Mouse (Mus musculus): ENCODE results near the gene Tlr9. TPM values are rescaled to one million over a fixed set of nuclear protein-coding genes. Genes with fewer than 3 reads are reported as not detected.

Gene Tlr9
- polyA plus RNA-seq, 1 experiment: 4.2 TPM

DNA sequence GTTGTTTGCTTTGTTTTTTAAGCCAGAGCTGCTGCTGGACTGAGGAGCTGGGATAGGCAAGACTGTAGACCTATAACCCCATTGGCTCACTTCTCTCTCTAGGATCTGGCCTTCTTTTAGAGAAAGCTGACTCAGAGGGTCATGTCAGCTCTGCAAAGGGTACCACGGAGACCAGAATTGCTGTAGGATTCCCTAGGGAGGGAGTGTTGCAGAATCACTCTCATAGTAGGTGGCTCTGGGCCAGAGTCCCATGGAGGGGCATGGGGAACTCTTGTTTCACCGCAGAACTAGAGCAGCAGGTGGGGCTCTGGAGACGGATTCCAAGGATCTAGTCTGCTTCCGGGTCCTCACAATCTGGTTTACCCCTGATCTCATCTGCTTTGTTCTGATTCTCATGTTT lies 51.4 kb downstream of the Tlr9 start:
- peak; percentile 63 for DNase-seq
- TF ChIP-seq POLR2A (IDR thresholded peaks at IDR 0.05; ENCODE audit: low read depth, low read length): no peak
- no peak for TF ChIP-seq CTCF (conservative IDR thresholded peaks at IDR 0.05; ENCODE audit: insufficient read depth, insufficient read length, low read depth, low read length)
- Histone ChIP-seq H3K4me1 (ENCODE audit: control insufficient read depth, insufficient read depth, low read length) (peaks cover 19% of the 10 kb centered on the region; the same call in 1 of the 2 replicates), H3K27me3 (replicated peaks; ENCODE audit: control insufficient read depth, insufficient read depth, low read length) (no peaks in the 10 kb centered on the region), H3K36me3 (ENCODE audit: control insufficient read depth, insufficient read depth, low read length) (no peaks in the 10 kb centered on the region), H3K4me3 (ENCODE audit: insufficient read depth, low read depth, low read length) (no peak overlapping the region), H3K27ac (ENCODE audit: insufficient read depth, low read depth, low read length) (no peak overlapping the region; the same call in 1 of the 2 replicates)
- WGBS: 56% methylated on average over 4 of the region's 4 CpGs

DNA sequence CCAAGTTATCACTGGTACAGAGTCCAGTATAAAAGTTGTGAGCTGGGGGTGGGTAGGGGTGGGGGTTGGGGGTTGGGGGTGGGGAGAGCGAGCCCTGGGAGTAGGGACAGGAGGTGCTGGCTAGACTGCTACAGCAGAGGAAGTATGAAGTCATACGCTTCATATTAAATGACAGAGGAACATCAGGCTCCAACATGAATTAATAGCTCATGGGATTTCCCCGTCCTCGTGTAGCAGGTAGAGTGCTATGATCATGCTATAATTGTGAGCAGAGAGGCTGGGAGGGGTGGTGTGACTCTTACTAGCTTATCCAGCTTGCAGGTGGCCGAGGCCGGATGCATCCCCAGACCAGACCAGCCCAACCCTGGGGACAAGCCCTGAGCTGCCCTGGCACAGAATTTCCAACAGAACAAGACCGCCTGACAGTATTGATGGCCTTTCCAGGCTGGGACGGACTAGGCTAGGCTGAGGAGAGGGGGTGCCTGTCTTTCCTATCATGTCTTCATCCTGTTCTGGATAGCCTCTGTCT lies 52.3 kb downstream of the Tlr9 start:
- Histone ChIP-seq H3K27ac (ENCODE audit: insufficient read depth, low read depth, low read length) (no peak overlapping the region), H3K27me3 (replicated peaks; ENCODE audit: control insufficient read depth, insufficient read depth, low read length) (no peaks in the 10 kb centered on the region), H3K4me3 (ENCODE audit: insufficient read depth, low read depth, low read length) (no peak overlapping the region), H3K4me1 (ENCODE audit: control insufficient read depth, insufficient read depth, low read length) (peaks cover 17% of the 10 kb centered on the region; the same call in 1 of the 2 replicates), H3K36me3 (ENCODE audit: control insufficient read depth, insufficient read depth, low read length) (no peaks in the 10 kb centered on the region)
- TF ChIP-seq POLR2A (IDR thresholded peaks at IDR 0.05; ENCODE audit: low read depth, low read length) (no peak), CTCF (conservative IDR thresholded peaks at IDR 0.05; ENCODE audit: insufficient read depth, insufficient read length, low read depth, low read length) (no peak)
- no peak for DNase-seq
- 77% methylated on average over 8 of the region's 8 CpGs for WGBS

- 46% methylated on average over 1 of the region's 1 CpGs for WGBS
These were observed 53.4 kb downstream of the Tlr9 start for GRCm38 (mm10) chr9:106275806-106276205.

More at GRCm38 (mm10) chr9:106275806-106276205, 53.4 kb downstream of the Tlr9 start:
- no peak for TF ChIP-seq POLR2A (IDR thresholded peaks at IDR 0.05; ENCODE audit: low read depth, low read length)
- H3K4me1 ChIP-seq (ENCODE audit: control insufficient read depth, insufficient read depth, low read length): peaks cover 18% of the 10 kb centered on the region; the same call in 1 of the 2 replicates
- H3K27me3 ChIP-seq (replicated peaks; ENCODE audit: control insufficient read depth, insufficient read depth, low read length): no peaks in the 10 kb centered on the region
- no peak overlapping the region for H3K27ac ChIP-seq (ENCODE audit: insufficient read depth, low read depth, low read length)
- DNase-seq: no peak
- H3K4me3 ChIP-seq (ENCODE audit: insufficient read depth, low read depth, low read length): no peak overlapping the region
- no peaks in the 10 kb centered on the region for H3K36me3 ChIP-seq (ENCODE audit: control insufficient read depth, insufficient read depth, low read length)

Other genes starting within 250 kb of the Tlr9 start
- 0.59 and 0.62 TPM in 2 replicates for gene Col6a4, start 125.8 kb upstream of the Tlr9 start, polyA plus RNA-seq (2012; rRNA removed)
- gene Glyctk, start 64.5 kb upstream of the Tlr9 start, polyA plus RNA-seq (2012; rRNA removed): 168 and 212 TPM in 2 replicates
- gene Wdr82, start 51.7 kb upstream of the Tlr9 start, polyA plus RNA-seq (2012; rRNA removed): 37.6 and 38.9 TPM in 2 replicates
- gene Ppm1m, start 22.9 kb upstream of the Tlr9 start, polyA plus RNA-seq (2012; rRNA removed): 28.5 and 32.6 TPM in 2 replicates
- 24.4 and 29.7 TPM in 2 replicates for gene Twf2, start 19.5 kb upstream of the Tlr9 start, polyA plus RNA-seq (2012; rRNA removed)
- gene Alas1, start 26.1 kb downstream of the Tlr9 start, polyA plus RNA-seq (2012; rRNA removed): 315 and 343 TPM in 2 replicates
- gene Poc1a, start 58.5 kb downstream of the Tlr9 start, polyA plus RNA-seq (2012; rRNA removed): 5.8 and 6.1 TPM in 2 replicates
- 38.8 and 44.1 TPM in 2 replicates for gene Dusp7, start 146.0 kb downstream of the Tlr9 start, polyA plus RNA-seq (2012; rRNA removed)
- gene Rpl29, start 206.9 kb downstream of the Tlr9 start, polyA plus RNA-seq (2012; rRNA removed): 452 and 521 TPM in 2 replicates
- 141 and 154 TPM in 2 replicates for gene Acy1, start 215.7 kb downstream of the Tlr9 start, polyA plus RNA-seq (2012; rRNA removed)
- gene Abhd14b, start 224.9 kb downstream of the Tlr9 start, polyA plus RNA-seq (2012; rRNA removed): 470 and 526 TPM in 2 replicates
- 137 and 146 TPM in 2 replicates for gene Abhd14a, start 225.1 kb downstream of the Tlr9 start, polyA plus RNA-seq (2012; rRNA removed)
- gene Pcbp4, start 230.7 kb downstream of the Tlr9 start, polyA plus RNA-seq (2012; rRNA removed): 90.3 and 115 TPM in 2 replicates
- 0.07 TPM in 1 of 2 replicates, not detected in the other for gene Gpr62, start 243.3 kb downstream of the Tlr9 start, polyA plus RNA-seq (2012; rRNA removed)

All from kidney, adult 2 months (tissue).